Mouse (Mus musculus): Measurements from ENCODE around the gene Incenp.

DNA sequence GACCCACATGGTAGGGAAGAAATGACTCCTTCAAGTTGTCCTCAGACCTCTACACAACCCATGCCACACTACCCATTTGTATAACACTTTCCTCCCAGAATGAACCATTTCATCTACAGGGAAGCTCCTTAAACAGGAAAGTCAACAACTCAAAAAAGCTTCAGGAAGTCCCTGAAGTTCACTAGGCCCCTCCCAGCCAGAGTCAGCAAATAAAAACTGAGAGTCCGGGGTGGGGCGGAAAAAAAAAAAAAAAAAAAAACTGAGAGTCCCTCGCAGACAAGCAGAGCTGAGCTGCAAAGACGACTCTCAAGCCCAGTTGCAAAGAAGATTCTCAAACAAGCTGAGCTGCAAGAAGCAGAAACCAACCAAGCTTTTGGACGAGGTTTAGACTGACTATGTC is 3.3 kb downstream of the Incenp start:
- TF ChIP-seq CTCF (IDR thresholded peaks at IDR 0.05; ENCODE audit: low read depth) (no peak), EP300 (IDR thresholded peaks at IDR 0.05; ENCODE audit: low read depth) (no peak)
